Mouse (Mus musculus) gastrocnemius, postnatal 36 days (tissue): Measurements from ENCODE around the gene Mafg. TPM values are rescaled to one million over a fixed set of nuclear protein-coding genes. Genes with fewer than 3 reads are reported as not detected.
A peak's percentile ranks its signal among the peaks of the same experiment; 100 is the strongest.

ENCODE experiments used
- DNase-seq, 2 experiments: peaks; one replicate each; pipeline ENCODE4 v3.0.0; 2022
- intact Hi-C: fragments of 180-260 bp; cut with DNase I; formaldehyde crosslinking; loops from one replicate; pipeline ENCODE4 v1.15.1; 2025
- total RNA-seq, 2 experiments: library from RNA; stranded (reverse); gene quantifications; 2 replicates each; pipeline ENCODE4 v1.2.3; 2021

Mafg gene
- total RNA-seq, 2 experiments from 2014 or later, result 48.3 to 53.7 TPM

- DNase-seq, result peak in 1 of 2 experiments; percentile 13
- intact Hi-C loops, result no loop called here
These were observed 8.1 kb downstream of the Mafg start, which contains the start of gene Sirt7 for GRCm38 (mm10) chr11:120625152-120625775. Gene Sirt7 (minus strand): TSS chr11:120625240.

GRCm38 (mm10) chr11:120624680-120625111, 8.7 kb downstream of the Mafg start:
- intact Hi-C loops, result loop anchor here (1.0 kb wide), 1 partner anchor 88 kb away; no protein-coding TSS in a partner anchor
- peak; percentile 73 to 80 for DNase-seq

GRCm38 (mm10) chr11:120623961-120624679, 9.3 kb downstream of the Mafg start:
- intact Hi-C loops, result loop anchor here (1.0 kb wide), 1 partner anchor 88 kb away; no protein-coding TSS in a partner anchor

GRCm38 (mm10) chr11:120622805-120623204, 10.6 kb downstream of the Mafg start:
- intact Hi-C loops, result no loop called here
- DNase-seq, result no peak

More at GRCm38 (mm10) chr11:120623961-120624679, 9.3 kb downstream of the Mafg start:
- DNase-seq, result peak in 1 of 2 experiments; percentile 60

GRCm38 (mm10) chr11:120620195-120620594, 13.2 kb downstream of the Mafg start:
- DNase-seq, result no peak
- intact Hi-C loops, result no loop called here

- DNase-seq, result no peak
- intact Hi-C loops, result no loop called here
These were observed 14.5 kb downstream of the Mafg start for GRCm38 (mm10) chr11:120618619-120619535.

- DNase-seq, result peak; percentile 85 to 90
- intact Hi-C loops, result no loop called here
These were observed 15.8 kb downstream of the Mafg start, which contains the start of gene Pcyt2 for GRCm38 (mm10) chr11:120617519-120618112. Gene Pcyt2 (minus strand): TSS chr11:120617936.

- intact Hi-C loops, result no loop called here
- DNase-seq, result no peak
These were observed 16.6 kb downstream of the Mafg start for GRCm38 (mm10) chr11:120616617-120617294.

- DNase-seq, result no peak
- intact Hi-C loops, result no loop called here
These were observed 17.7 kb downstream of the Mafg start for GRCm38 (mm10) chr11:120615606-120616203.

GRCm38 (mm10) chr11:120615167-120615566, 18.2 kb downstream of the Mafg start:
- intact Hi-C loops, result no loop called here
- DNase-seq, result no peak

GRCm38 (mm10) chr11:120613976-120614375, 19.4 kb downstream of the Mafg start:
- intact Hi-C loops, result loop anchor here (5.0 kb wide), 2 partner anchors 37 to 122 kb away; partner anchors contain the start of gene Slc25a10
- DNase-seq, result no peak

GRCm38 (mm10) chr11:120613481-120613972, 19.9 kb downstream of the Mafg start:
- intact Hi-C loops, result loop anchor here (5.0 kb wide), 2 partner anchors 36 to 121 kb away; partner anchors contain the start of gene Slc25a10
- no peak for DNase-seq

GRCm38 (mm10) chr11:120612763-120613162, 20.6 kb downstream of the Mafg start:
- intact Hi-C loops, result loop anchor here (1.0 to 5.0 kb wide), 3 partner anchors 35 to 120 kb away; partner anchors contain the start of gene Slc25a10
- DNase-seq, result peak; percentile 63 to 82

- intact Hi-C loops, result loop anchor here (5.0 kb wide), 2 partner anchors 33 to 118 kb away; partner anchors contain the start of gene Slc25a10
- DNase-seq, result no peak
These were observed 22.8 kb downstream of the Mafg start for GRCm38 (mm10) chr11:120610477-120611046.

- intact Hi-C loops, result no loop called here
- DNase-seq, result no peak
These were observed 24.1 kb downstream of the Mafg start for GRCm38 (mm10) chr11:120609250-120609649.

- intact Hi-C loops, result no loop called here
- DNase-seq, result no peak
These were observed 25.0 kb downstream of the Mafg start, which contains the start of gene Npb for GRCm38 (mm10) chr11:120608241-120609034. Gene Npb (plus strand): TSS chr11:120608477.

GRCm38 (mm10) chr11:120606764-120607163, 26.6 kb downstream of the Mafg start:
- intact Hi-C loops, result no loop called here
- no peak for DNase-seq
